In genomic region chr12:80894973-80895570, GRCm38 (mm10) we compare ENCODE assay signal across 1 mouse cellular context.
TF ChIP-seq lines count a peak whose summit lies in the region.

No protein-coding gene starts in this region.

TF ChIP-seq in MEL, 35 proteins besides CTCF, POLR2A, EP300 and RAD21 (continued from another document):
- TF ChIP-seq SIN3A (IDR thresholded peaks at IDR 0.05; ENCODE audit: low read length) (no peak), NELFE (IDR thresholded peaks at IDR 0.05; ENCODE audit: low read depth, low read length) (no peak), JUND (IDR thresholded peaks at IDR 0.05; ENCODE audit: low read depth, low read length) (peak; percentile 54; the same call in 1 of the 2 replicates)
